Mouse (Mus musculus): ENCODE measurements around the gene Rell1. TPM values are rescaled to one million over a fixed set of nuclear protein-coding genes. Genes with fewer than 3 reads are reported as not detected.

The Rell1 gene
- total RNA-seq (2023): 10 to 100 TPM; 17.0 to 20.3 TPM

DNA sequence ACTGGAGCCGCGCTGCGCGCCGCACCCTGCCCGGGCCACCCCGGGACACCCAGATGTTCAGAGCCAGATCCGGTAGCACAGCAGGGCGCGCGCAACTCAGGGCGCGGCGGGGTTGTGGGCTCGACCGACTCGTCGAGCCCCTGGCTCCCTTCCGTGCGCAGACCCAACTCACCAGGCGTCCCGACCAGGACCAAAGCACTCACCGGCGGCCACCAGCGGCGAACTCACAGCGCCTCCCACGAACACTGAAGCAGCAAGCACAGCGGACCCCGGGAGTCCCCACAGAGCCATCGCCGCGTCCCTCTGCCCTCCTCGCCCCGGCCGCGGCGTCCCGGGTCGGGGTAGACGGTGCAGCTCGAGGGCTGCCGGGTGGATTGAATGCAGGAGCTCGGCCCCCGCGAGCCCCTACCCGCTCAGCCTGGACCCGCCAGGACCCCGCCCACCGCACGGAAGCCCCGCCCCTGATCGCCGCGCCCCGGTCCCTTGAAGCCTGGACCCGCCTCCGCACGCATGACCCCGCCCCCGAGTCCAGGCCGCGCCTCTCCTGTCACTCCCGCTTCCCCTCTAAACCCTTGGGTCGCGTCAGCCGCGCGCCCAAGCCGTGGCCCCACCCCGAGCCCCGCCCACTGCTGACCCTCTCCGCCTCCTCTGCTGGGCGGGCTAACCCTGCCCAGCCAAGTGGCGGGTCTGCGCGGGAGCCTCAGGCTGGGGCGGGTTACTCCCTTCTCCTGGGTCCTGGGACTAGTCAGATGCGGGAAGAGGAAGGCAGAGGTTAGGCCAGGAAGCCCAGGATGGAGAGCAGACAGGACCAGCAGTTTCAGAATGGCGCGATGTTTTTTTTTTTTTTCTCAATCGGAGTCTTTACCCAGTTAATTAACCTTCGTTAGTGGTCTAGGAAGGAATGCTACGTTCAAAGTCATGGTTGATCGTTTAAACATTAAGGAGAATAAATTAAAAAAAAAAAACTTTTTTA lies at the start of gene Rell1:
Gene Rell1 (minus strand): TSS at position 455 of the 973 bp plus-strand sequence.

Other genes with a start within 250 kb of the Rell1 start
- under 1 TPM in 1 of 2 experiments, not detected in 1; 0.27 TPM for gene 0610040J01Rik, start 156.5 kb downstream of the Rell1 start, total RNA-seq (2023)
- gene Pgm2, start 124.1 kb upstream of the Rell1 start, total RNA-seq (2023): 10 to 100 TPM; 20.0 to 22.5 TPM
- 100 to 1,000 TPM in 1 of 2 experiments, 10 to 100 TPM in 1; 89.7 to 114 TPM for gene Tbc1d1, start 187.4 kb upstream of the Rell1 start, total RNA-seq (2023)

Data from T-cell, adult 66 days (primary cell).